Mouse (Mus musculus) yolk sac, embryonic 10.5 days (tissue): ENCODE measurements around the gene Tma7.

Experiments
- DNase-seq: peaks from one replicate; pipeline ENCODE4 v3.0.0-alpha.2; 2017; ENCODE audit warnings: low spot score

The Tma7 gene

DNA sequence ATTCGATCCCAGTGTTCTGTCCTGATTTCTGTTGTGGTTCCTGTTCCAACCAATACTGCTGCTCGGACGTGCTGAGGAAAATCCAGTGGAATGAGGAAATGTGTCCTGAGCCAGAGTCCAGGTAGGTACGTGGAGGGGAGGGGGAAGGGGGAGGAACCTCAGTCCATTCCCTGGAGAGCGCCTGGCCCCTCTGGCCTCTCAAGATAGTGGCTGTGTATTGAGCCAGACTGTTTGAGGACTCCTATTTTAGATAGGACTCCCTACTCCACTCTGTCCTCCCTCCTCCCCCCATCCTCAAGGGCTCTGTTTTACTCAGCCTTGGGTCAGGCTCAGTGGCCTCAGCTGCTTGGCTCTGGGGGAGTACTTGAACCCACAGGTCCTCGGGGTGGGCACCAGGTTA lies 41.5 kb downstream of the Tma7 start:
- peak; percentile 70 for DNase-seq

GRCm38 (mm10) chr9:109040216-109040615 lies 42.2 kb downstream of the Tma7 start:
- peak; percentile 45 for DNase-seq

GRCm38 (mm10) chr9:109039681-109040080 lies 42.7 kb downstream of the Tma7 start:
- DNase-seq, result no peak

- DNase-seq, result peak; percentile 30
Measured at GRCm38 (mm10) chr9:109038901-109039364, 43.5 kb downstream of the Tma7 start.

DNA sequence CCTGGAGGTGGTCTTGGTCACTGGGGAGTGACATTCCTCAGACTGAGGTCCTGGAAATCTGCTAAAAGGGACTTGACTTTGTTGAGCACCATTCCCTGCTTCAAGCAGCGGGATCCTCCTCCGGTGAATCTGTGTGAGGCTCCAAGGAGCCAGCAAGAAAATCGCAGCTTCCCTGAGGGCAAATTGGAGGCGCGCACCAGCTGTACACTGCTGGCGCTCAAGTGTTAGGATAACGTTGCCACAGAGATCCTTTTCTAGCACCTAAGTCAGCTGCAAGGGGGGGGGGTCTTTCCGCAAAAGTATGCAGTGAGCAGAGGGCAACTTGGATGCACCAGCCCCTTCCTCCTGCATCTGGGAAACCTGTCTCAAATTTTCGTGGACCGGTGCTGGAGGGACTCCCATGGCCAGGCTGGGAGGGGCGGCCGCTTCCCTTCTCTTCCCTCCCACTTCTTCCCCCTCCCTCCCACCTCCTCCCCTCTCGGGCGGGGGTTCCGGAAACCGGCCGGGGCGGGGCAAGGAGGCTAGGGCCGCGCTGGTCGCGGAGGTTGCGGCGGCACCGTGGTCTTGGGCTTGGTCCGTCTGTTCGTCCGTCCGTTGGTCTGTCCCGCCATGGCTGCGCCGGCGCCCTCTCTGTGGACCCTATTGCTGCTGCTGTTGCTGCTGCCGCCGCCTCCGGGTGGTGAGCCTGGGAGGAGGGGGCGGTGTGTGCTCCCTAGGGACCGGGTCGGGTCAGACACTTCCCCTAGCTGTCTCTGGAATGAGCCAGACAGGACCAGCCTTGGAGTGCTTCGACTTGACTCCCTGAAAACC lies 44.1 kb downstream of the Tma7 start, which contains the start of gene Shisa5:
Gene Shisa5 (plus strand): TSS at position 480 of the 810 bp plus-strand sequence.
- peak; percentile 88 for DNase-seq

DNA sequence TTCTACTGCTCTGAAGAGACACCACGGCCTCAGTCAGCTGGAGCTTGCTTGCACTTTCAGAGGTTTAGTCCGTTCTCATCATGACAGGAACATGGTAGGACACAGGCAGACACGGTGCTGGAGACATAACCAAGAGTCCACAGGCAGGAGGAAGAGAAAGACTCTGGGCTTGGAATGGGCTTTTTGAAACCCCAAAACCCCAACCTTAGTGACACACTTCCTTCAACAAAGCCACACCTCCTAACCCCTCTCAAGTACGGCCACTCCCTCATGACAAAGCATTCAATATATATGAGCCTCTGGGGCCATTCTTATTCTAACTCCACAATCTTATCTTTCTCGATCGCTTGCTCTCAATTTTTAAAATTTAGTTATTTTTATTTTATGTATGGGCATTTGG lies 50.0 kb downstream of the Tma7 start:
- DNase-seq, result no peak

DNA sequence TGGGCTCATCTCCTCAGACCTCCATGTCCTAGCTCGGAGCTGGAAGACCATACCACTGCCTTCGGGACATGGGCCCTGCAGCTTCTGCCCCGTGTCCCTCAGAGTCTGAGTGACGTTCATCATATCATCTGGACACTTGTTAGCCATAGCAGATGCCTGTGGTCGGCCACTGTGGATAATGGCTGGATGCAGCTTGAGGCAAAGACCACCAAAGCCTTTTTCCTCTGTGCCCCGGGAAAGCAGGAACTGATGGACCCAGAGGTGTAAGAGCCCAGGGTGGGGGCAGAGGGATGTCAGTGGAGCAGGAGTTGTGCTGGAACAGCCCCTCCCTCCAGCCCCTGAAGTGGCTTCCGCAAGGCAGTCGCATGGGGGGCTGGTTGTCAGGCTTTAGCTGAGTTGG lies 50.7 kb downstream of the Tma7 start:
- DNase-seq, result no peak

DNA sequence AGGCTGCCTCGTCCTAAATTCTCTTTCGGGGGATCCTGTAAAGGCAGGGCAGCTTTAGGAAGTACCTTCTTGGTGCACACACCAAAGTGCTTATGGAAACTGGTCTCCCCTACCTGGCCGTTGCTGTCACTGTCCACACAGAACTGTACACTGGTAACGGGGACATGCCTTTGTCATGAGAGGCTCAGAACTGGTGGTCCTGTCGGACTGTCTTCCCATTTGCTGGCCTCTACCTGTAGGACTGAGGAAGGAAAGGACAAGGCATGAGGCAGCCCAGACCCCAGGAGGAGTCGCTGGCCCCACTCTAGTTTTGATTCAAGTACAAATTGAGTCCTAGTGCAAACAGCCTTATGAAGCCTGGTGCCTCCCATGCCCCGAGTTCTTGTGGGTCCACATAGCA lies 51.4 kb downstream of the Tma7 start:
- no peak for DNase-seq

DNA sequence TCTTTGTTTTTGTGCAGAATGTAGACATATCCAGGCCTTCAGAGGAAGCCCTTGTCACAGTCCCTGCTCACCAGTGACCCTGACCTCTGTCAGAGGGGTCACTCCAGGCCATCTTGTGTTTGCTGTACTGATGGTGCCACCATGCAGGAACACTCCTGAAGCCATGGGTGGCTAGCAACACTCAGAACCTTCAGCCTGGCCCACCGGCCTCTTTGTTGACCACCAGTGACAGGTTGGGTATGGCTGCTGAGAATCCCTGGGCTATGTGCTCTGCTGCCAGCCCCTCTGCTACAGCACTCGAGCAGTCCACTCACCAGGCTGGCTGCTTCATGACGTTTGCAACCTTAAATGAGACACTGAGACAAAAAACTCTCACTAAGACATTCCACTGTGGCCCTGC lies 52.1 kb downstream of the Tma7 start:
- no peak for DNase-seq

- DNase-seq, result no peak
Measured at GRCm38 (mm10) chr9:109028919-109029318, 53.5 kb downstream of the Tma7 start.

DNA sequence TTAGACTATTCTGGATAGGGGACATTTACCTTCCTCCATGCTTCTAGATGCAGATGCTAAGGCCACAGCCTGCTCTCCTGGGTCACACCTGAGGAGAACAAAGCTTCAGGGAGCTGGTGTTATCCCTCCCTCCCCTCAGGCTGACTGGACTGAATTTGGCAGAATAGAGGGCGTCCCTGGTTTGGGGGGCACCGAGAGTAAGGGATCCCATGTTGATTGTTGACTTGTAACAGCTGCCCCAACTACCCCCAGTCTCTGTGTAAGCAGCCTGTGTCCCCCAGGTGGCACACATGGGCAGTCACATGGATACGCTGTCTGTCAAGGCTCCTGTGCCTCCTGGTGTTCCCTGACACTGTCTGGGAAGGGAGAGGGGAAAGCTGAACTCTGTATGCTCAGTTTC lies 54.0 kb downstream of the Tma7 start:
- no peak for DNase-seq

DNA sequence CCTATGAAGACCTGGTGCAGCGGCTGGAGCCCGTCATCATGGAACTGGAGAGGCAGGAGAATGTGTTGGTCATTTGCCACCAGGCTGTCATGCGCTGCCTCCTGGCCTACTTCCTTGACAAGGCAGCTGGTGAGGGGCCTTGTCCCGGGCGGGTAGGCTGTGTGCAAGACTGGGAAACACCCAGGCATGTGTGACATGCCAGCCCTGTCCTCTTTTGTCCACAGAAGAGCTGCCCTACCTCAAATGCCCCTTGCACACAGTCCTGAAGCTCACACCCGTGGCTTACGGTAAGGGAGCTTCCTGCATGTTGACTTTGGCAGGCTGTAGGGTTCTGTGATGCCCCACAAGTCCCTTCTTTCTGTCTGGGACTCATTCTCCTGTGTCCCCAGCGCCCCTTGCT lies 54.9 kb downstream of the Tma7 start:
- DNase-seq, result no peak
